Mouse (Mus musculus) CD8-positive naive resting alpha-beta T cell, adult 2 months (primary cell): ENCODE results near the gene Cd177.
"Not testable (repeated sequence)": the region's sequence is repeated elsewhere in the genome, so short reads cannot be mapped to it uniquely, and the experiment has no call there.

Source experiments
- DNase-seq, 2 experiments: peaks; one replicate each; pipeline ENCODE4 v3.0.0; 2022; ENCODE audit warnings: low read depth in 2 of 2, low spot score in 2 of 2

Cd177 gene

DNA sequence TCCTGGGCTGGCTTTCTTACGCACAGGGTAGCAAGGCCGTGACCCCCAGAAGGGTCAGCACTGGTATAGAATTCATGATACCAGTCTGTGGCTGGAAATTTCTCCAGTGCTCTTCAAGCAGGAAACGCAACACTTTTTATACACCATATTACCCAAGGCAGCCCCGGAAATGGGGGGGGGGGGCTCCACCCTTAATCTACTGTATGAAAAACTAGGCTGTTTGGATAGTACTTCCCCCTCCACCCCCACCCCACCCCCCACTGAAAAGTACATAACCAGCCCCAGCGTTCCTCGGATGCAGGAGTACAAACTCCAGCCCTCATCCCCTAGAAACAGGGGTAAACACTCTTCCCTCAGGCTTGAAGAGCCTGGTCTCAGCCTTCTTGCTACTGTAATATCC, at the start of gene Cd177:
Cd177 (minus strand) TSS at position 101 of the 400 bp plus-strand sequence.
- DNase-seq: no peak

DNA sequence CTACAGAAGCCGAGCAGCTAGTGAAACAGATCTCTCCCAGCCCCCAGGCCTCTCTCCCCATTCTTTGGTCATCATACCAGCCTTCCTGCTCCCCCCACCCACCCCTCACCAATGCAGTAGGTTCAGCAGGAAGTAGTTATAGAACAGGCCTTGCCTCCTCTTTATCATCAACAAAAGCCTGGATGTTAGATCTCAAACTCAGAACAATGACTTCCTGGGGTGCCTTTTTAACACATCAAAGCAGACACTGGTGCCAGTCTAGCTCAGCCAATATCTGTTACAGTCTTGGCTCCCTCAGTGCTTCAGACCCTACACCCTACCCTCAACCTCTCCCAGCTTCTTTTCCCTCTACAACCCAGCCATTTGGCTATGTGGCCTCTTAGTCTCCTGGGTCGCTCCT, 48.9 kb upstream of the Cd177 start:
- DNase-seq: no peak

DNA sequence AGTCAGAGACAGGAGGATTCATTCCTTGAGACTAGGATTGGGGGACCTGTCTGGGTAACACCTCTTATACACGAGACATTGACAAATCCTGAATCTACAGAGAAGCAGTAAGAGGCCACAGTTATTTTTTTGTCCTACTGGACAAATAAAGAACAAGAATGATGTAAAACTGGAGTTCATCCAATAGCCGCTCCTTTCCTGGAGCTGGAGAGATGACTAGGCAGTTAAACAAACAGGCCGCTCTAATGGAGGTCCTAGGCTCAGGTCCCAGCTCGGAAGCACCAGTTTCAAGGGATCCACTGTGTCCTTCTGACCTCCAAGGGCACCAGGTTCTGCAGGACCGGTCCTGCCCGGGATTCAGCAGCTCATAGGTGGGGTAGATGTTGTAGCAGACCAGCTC, 44.7 kb upstream of the Cd177 start:
- no peak for DNase-seq

DNA sequence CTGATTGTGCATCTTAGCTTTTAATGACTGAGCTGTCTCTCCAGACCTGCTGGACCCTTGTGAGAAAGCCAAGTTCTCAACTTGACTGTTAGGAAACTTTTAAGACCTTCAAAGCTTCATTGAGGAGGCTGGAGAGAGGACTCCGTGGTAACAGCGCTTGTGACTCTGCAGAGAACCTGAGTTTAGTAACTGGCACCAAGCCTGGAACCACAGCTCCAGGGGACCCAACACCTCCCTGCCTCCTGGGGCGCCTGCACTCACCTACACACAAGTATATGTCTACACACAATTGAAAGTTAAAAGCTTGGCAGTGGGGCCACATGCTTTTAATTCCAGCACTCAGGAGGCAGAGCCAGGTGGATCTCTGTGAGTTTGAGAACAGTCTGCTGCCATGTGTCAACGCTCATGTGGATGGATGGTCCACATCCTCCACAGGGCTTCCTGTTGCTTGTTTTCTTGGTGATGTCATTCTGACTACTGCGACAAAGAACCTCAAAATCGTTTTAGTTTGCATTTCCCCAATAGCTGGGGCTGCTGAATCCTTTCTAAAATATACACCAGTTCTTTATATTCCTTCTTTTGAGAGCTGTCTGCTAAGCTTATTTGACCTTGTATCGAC, 42.1 kb upstream of the Cd177 start:
- no peak for DNase-seq

DNA sequence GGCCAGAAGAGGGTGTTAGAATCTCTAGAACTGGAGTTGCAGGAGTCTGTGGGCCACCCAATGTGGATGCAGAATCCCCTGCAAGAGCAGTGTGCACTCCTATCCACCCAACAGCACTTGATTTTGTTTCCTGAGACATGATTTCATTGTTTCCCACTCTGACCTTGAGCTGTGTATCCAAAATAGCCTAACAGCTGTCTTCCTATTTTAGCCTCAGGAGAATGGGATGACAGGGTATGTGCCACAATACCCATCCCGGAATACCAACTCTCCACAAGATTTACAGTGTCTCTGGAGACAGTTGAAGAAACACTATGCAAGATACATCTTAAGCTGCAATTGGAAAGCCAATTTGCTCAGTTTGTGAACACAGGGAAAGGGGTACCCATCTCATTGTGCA, 37.8 kb upstream of the Cd177 start:
- DNase-seq: no peak

DNA sequence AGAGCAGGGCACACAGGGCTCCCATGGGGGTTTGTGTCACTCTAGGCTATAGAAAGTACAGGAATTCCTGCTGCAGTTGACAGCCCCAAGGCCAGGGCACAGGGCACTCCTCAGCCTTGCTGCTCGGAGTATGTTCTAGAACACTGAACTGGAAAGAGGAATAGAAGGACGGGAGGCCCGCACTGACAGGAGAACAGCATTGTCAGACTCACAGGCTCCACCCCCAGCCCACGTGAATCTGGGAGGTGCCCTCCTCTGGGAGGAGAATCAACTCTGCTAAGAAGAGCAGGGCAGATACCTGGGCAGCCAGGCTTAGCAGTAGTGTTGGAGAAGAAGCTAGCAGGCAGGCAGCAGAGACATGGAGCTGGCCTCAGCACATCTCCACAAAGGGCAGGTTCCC, 16.8 kb upstream of the Cd177 start, which contains the start of gene Ceacam10:
Ceacam10 (plus strand) TSS at position 289 of the 400 bp plus-strand sequence.
- not testable (repeated sequence) for DNase-seq

DNA sequence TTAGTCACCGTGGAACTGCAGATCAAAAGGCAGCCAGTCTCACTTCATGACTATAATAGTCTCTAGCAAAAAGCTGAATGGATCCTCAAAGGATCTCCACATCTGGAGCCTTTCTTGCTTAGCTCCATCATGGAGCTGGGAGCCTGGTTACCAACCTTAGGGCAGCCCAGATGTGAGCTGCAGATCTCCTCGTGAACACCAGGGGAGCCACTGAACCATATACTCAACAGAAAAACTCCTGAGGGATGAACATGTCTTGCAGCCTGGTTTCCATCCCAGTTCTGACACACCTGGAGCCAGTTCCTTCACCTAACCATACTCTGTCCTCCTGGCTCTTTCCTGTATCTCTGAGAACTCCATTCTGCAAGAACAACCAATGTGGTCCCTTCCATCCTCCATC, 16.0 kb upstream of the Cd177 start:
- DNase-seq: no peak

DNA sequence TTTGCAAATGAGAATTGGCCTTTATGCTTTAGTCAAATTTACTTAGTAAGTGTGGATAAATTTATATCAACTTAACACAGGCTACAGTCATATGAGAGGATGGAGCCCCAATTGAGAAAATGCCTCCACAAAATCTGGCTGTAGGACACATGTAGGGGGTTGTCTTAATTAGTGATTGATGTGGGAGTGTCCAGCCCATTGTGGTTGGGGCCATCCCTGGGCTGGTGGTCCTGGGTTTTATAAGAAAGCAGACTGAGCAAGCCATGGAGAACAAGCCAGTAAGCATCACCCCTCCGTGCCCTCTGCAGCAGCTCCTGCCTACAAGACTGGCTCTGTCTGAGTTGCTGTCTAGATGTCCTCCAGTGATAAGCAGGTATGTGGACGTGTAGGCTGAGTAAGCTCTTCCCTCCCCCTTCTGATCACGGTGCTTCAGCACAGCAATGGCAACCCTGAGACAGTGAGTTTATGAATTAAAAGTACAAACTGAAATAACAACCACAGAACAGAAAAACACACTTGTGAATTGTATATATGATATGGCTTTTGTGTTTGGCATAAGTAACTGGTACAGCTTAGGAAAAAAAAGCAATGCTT, 13.9 kb upstream of the Cd177 start:
- no peak for DNase-seq

DNA sequence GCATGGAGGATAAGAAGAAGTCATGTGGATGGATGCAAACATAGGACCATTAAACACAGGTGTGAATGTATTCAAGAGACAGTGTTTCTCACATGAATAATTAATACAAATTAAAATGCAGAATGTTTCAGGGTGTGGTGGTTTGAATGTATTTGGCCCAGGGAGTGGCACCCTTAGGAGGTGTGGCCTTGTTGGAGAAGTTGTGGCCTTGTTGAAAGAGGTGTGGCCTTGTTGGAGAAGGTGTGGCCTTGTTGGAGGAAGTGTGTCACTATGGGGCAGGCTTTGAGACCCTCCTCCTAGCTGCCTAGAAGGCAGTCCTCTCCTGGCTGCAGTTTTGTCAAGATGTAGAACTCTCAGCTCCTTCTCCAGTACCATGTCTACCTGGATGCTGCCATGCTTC, 11.2 kb upstream of the Cd177 start:
- no peak for DNase-seq

DNA sequence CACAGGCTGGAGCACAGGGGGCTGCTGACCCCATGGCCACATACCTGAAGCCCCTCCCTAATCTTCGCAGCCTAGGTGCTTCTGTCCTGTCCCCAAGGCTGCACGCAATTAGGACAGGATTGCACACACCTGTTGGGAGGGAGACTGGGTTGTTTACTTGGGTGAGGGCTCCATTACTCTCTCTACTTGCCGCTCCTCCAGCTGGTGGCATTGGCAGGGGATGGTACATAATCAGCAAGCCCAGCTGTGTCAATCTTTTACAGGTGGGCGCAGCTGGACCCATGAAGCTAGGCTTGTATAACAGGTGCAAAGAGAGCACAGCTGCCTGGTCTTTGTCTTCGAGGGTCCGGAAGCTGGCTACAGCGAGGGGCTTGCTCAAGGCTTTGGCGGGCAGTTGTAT, 2.5 kb upstream of the Cd177 start:
- DNase-seq: no peak

DNA sequence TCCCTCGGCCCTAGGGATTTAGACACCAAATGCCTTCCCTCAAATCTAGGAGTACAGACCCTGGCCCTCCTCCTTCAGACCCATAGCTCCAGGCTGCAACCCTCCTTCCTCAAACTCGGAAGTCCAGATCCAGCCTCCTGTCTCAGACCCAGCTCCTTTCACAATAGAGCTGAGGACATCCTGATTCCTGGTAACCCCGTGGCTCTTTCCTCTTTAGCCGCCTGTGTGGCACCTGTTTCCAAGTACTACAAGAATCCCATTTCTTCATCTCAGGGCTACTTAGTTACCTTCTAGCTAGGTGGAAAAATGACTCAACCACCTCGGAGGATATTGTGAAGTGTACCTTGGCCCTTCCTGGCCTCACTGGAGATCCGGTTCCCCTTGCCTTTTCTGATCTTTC, 1.1 kb upstream of the Cd177 start:
- no peak for DNase-seq

DNA sequence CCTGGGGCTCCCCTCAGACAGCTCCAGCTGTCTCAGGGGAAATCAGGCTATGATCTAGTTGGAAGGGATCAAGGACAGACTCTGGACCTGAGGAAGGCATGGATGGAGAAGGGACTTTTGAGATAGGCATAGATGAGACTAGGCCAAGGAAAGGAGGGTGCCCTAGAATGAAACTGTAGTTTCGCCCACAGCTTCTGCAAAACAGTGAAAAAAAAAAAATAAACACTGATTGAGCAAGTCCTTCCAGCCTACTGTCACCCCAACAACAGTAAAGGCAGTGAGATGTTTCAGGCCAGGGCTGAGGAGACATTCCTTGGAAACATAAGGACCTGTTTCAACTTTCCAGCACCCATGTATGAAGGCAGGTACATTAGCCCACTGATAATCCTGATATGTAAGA, 1.6 kb downstream of the Cd177 start:
- DNase-seq: no peak

DNA sequence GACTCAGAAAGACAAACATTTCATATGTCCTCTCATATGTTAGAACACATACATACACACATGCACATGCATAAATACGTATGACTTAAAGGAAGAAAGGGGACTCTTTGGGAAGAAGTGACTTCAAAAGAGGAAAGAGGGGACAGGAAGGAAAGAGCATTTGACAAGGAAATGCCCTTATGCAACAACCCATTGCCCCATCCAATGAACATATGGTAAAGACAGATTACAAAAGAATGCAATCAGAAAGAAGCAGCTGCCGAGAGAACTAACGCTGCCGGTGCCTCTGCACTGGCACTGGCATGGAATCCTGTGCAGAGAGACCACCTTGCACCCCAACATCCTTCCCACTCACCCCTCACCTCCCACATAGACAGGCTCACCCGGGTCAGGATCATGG, 6.6 kb downstream of the Cd177 start:
- no peak for DNase-seq

DNA sequence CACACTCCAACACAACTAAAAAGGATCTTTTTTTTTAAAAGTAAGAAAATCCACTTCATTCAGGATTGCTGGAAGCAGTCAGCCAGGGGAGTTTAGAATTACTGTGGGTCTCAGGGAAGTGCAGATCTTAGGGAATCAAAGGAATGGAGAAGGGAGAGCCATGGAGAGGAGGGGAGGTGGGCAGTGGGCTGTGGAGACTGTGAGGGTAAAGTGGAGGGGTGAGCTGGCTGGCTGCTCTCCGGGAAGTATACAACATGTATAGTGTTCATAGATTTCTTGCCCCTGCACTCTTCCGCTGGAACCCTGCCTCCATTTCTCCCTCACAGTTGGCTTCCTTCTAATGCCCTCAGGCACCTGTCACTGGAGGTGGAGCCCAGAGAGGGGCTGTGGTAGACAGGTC, 8.5 kb downstream of the Cd177 start:
- no peak for DNase-seq

DNA sequence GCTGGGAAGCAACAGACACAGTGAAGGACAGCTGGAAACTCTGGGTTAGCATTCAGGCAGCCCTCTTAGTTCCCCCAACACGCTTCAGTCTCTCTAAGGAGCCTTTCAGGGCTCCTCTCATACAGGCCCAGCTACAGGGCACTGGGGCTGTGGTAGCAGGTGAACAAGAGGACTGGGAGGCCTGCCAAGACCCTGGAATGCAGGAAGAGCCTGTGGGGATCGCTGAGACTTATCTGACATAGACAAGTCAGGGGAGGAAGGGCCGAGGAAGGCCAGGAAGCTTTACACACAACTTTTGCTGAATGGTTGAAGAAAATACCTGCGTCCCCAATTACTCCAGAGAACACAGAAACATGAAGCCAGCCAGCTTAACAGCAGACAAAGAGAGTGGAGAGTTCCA, 9.4 kb downstream of the Cd177 start:
- no peak for DNase-seq

DNA sequence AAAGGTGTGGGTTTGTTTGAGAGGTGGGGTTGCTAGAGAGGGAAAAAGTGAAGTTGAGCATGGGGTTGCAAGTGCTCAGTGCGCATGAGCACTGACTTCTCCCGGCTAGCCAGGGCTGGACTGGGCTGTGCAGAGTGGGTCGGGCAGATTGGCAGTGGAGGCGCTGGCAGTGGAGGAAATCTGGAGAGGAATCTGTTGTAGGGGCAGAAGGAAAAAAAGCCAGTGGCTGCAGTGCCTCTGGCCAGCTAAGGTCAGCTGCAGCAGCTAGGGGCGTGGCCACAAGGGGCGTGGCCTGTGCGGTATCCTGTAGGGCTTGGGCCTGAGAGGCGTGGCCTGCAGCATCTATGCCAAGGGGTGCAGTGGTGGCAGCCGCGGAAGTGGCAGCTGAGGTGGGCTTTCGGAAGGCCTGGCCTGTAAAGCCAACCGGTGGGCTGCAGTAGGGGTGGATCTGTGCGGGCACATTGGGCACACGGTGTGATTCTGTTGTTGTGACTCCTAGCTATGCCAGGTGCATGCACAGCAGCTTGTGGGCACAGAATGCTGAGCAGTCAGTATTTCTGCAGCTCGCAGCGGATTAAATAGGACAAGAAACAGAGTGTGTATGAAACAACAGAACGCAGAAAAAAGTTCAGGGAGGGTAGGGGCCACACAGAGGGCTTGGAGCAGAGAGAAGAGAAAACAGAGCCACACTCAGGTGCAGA, 24.0 kb downstream of the Cd177 start:
- no peak for DNase-seq

DNA sequence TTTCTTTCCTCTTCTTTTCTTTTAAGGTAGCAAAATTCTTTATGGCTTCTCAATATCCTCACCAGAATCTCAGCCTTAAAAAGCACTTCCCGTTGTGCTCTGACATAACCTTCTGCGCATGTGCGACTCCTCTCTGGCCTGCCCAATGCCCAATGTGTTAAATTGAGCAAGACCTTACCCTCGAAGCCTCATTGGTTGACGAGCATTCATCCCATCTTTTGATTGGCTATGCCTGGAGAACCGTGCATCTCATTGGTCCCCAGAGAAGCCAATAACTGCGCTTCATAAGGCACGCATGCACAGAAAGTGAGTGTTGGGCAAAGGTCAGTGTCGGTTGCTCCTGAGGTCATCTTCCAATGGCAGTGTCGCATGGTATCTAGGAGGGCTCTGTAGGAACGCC, 33.3 kb downstream of the Cd177 start, which contains the start of gene Gm4763:
Gm4763 (minus strand) TSS at position 101 of the 400 bp plus-strand sequence.
- DNase-seq: not testable (repeated sequence)

DNA sequence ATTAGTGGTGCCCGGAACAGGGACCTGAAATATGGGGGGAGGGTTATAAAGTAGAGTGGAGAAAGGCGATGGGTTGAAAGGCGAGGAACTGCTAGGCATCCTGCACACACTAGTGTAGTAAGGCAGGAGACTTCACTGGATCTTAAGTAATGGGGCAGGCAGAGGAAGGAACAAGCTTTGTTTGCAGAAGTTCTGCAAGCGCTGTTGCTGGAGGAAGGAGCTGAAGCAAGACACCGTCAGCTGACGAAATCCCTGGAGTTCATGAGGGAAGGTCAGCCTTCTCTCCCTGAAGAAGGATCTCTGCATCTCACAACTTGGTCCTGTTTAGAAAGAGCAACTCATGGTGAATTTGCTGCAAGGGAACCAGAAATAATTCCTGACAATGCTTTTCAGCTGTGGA, 45.1 kb downstream of the Cd177 start:
- no peak for DNase-seq

DNA sequence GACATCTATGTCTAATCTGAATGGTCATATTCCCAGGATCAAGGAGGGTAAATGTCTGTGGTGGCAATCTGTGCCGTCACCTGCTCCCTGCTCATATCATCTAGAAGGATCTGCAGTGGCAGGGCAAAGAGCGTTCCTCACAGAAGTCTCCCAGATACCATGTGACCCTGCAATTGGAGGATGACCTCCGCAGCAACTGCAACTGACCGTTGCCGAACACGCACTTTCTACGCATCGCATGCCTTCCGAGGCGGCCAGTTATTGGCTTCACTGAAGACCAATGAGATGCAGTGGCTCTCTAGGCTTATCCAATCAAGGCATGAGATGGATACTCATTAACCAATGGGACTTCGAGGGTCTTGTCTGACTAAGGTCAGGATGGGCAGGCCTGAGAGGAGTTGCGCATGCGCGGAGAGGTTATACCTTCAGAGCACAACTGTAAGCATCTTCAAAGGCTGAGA, 51.2 kb downstream of the Cd177 start, which contains the start of gene BC049730:
BC049730 (plus strand) TSS at position 411 of the 461 bp plus-strand sequence.
- DNase-seq: no peak

DNA sequence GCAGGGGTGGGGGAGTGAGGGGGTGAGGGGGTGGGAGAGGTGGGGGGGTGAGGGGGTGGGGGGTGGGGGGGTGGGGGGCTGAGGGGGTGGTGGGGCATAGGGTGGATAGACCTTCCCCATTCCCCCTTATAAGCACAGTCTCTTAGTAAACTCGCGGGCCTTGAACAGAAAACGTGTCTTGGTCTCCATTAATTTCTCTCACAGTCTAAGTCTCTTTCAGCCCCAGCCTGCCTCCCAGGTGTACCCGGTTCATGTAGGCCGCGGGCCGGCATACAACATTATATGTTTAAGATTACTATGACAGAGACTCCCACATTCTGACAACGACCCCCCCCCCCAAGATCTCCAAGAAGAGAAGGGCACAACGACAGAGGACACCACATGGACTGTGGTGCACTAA, 57.3 kb downstream of the Cd177 start:
- not testable (repeated sequence) for DNase-seq

DNA sequence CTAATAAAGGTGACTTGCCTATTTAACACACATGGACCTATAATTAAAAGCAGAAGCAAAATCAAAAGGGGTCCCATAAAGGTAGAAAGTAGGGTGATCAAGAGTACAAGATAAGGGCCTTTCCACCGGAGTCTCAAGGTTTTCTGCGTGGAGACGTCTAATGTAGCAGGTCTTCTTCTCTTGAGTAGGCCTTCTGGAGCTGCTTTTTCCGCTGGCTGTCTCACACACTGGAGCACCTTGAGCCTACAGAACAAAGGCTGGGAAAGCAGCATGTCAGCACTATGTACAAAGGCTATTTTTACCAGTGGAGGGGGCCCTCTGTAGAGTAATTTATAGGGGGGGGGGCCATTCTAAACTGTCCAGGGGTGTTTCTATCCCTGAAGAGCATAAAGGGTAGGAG, 62.2 kb downstream of the Cd177 start:
- DNase-seq: not testable (repeated sequence)
